Comparison of ENCODE assay signal across 10 mouse cellular contexts in genomic region chr7:98500470-98500869, GRCm38 (mm10). TPM values are rescaled to one million over a fixed set of nuclear protein-coding genes. Genes with fewer than 3 reads are reported as not detected.
DNase-seq lines count a peak whose midpoint lies in the region; ATAC-seq and TF ChIP-seq lines count a peak whose summit lies in the region.
"Had no signal": no experiment of that assay in that cellular context is flagged by ENCODE, and none has a peak within 500 bp of the region (broad histone marks: within the 10 kb centered on the region; RNA-seq: fewer than 3 reads in every experiment).

No protein-coding gene starts in this region.

- no peak overlapping the region for H3K4me3 ChIP-seq in lung, adult 2 months (replicated peaks; ENCODE audit: extremely low read depth, low read depth, low read length)
- H3K4me3 ChIP-seq in forebrain, embryonic 13.5 days, result no peak overlapping the region
- H3K4me3 ChIP-seq: lung, embryonic 15.5 days had no signal

- no peaks in the 10 kb centered on the region for H3K36me3 ChIP-seq in forebrain, embryonic 13.5 days (ENCODE audit: poor library complexity, severe bottlenecking)
- H3K36me3 ChIP-seq: lung, embryonic 15.5 days had no signal

- ATAC-seq in forebrain, embryonic 13.5 days, result no peak

- H3K4me1 ChIP-seq in lung, adult 2 months (ENCODE audit: control insufficient read depth, insufficient read depth, low read length), result peaks cover 16% of the 10 kb centered on the region
- peaks cover 16% of the 10 kb centered on the region for H3K4me1 ChIP-seq in forebrain, embryonic 13.5 days

- H3K27ac ChIP-seq in forebrain, embryonic 13.5 days, result no peak overlapping the region
- H3K27ac ChIP-seq: lung, embryonic 15.5 days had no signal

- no peaks in the 10 kb centered on the region for H3K9me3 ChIP-seq in forebrain, embryonic 13.5 days (replicated peaks)
- H3K9me3 ChIP-seq: lung, embryonic 15.5 days had no signal

- TF ChIP-seq POLR2A in lung, adult 2 months (IDR thresholded peaks at IDR 0.05; ENCODE audit: borderline replicate concordance, extremely low read depth, low read depth, low read length), result no peak

- WGBS in lung, adult 2 months, result 81% methylated on average over 3 of the region's 3 CpGs
- WGBS in forebrain, embryonic 13.5 days, result 89% methylated on average over 3 of the region's 3 CpGs

- peak; percentile 45 for DNase-seq in lung, postnatal 10 days
- DNase-seq in lung, adult 2 months, result no peak
- DNase-seq in heart, adult 18-20 months, result peak; percentile 84 to 93
- peak; percentile 75 for DNase-seq in heart, postnatal 4 days
- DNase-seq in testis, postnatal 10 days (ENCODE audit: low spot score), result peak; percentile 67
- no peak for DNase-seq in retina, embryonic 14.5 days (ENCODE audit: low spot score)
- DNase-seq: thymus, postnatal 25 days had no signal

- H3K27me3 ChIP-seq in forebrain, embryonic 13.5 days, result no peaks in the 10 kb centered on the region
- H3K27me3 ChIP-seq: lung, embryonic 15.5 days had no signal

- H3K4me2 ChIP-seq in forebrain, embryonic 13.5 days, result no peak overlapping the region
- H3K4me2 ChIP-seq: lung, embryonic 15.5 days had no signal

- H3K9ac ChIP-seq in forebrain, embryonic 13.5 days, result no peak overlapping the region
- H3K9ac ChIP-seq: lung, embryonic 15.5 days had no signal

- no peak for TF ChIP-seq CTCF in lung, adult 2 months (IDR thresholded peaks at IDR 0.05; ENCODE audit: insufficient read depth, low read length)

RNA-seq across cellular contexts. Expression of gene Lrrc32, which starts 11.4 kb away (rescaled TPM):
- 38.4 and 49.3 TPM in 2 replicates for polyA plus RNA-seq in lung, adult 2 months (2012; rRNA removed)
- 1 to 10 TPM; 7.5 to 8.0 TPM for total RNA-seq in heart, adult 18-20 months (2021)
- 10 to 100 TPM; 17.3 to 18.6 TPM for total RNA-seq in heart, postnatal 4 days (2021)
- 1.8 and 2.1 TPM in 2 replicates for polyA plus RNA-seq in forebrain, embryonic 13.5 days (2015; fragmentation: Nextera tagmentation; extraction: Ambion mirVana)
- total RNA-seq: MEL had no signal

Comparison
In these comparisons a context has a peak if more than half of its experiments do, and no peak if none do; other contexts are left out.
1. DNase-seq: peak in lung, postnatal 10 days (single experiment), heart, adult 18-20 months (2 of 2), heart, postnatal 4 days (single experiment) and testis, postnatal 10 days (single experiment); none in lung, adult 2 months (single experiment) and retina, embryonic 14.5 days (single experiment).